Mouse (Mus musculus): Measurements from ENCODE around the gene Vmn1r167. TPM values are rescaled to one million over a fixed set of nuclear protein-coding genes. Genes with fewer than 3 reads are reported as not detected.
"Not testable (repeated sequence)": the region's sequence is repeated elsewhere in the genome, so short reads cannot be mapped to it uniquely, and the experiment has no call there.

Gene Vmn1r167
- polyA plus RNA-seq (2015; fragmentation: Nextera tagmentation; extraction: Ambion mirVana) = not detected in 2 replicates

DNA sequence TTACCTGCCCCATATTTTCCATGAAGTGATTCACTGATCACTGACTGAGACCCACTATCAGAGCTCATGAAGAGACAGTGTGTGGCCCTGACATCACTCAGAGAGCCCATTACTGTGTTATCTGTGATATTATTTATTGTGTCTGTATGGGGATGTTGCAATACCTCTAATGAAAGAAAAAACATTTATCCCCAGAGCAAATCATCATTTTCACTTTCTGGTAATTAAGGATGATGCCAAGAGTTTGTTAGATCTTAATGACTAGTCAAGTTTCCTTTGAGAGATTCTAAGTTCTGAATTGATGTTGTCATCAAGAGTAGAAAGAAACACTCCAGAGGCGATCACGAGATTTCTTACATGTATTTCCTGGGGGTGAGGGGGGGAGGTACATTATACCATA is at the start of gene Vmn1r167:
TSS of gene Vmn1r167 (minus strand) at position 101 of the 400 bp plus-strand sequence.
- H3K27ac ChIP-seq; H3K9ac ChIP-seq; H3K36me3 ChIP-seq (ENCODE audit: poor library complexity, severe bottlenecking); H3K27me3 ChIP-seq; ATAC-seq; H3K4me1 ChIP-seq; H3K4me3 ChIP-seq; H3K4me2 ChIP-seq: not testable (repeated sequence)
- WGBS = 87% methylated on average over 2 of the region's 2 CpGs
- H3K9me3 ChIP-seq (replicated peaks) = peaks cover 30% of the 10 kb centered on the region

DNA sequence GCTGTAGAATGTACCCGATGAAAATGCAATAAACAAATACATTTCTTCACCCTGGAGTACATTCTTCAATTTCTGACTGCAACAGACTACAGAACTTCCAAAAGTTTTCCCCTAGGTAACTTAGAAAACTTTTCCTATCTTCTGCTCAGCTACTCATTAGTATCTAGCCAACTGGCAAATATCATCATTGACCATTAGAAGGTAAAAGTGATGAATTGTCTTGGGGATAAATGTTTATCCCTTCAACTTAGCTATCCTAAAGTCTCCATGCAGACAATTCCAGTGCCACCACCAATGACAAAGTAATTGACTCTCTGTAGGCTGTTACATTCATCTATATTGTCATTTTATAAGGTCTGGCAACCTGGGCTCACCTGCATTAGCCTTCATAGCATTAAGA is 32.4 kb upstream of the Vmn1r167 start, which contains the start of gene Vmn1r168:
TSS of gene Vmn1r168 (plus strand) at position 301 of the 400 bp plus-strand sequence.
- not testable (repeated sequence) for H3K4me1 ChIP-seq; H3K9ac ChIP-seq; H3K36me3 ChIP-seq (ENCODE audit: poor library complexity, severe bottlenecking); H3K27me3 ChIP-seq; H3K27ac ChIP-seq; ATAC-seq; H3K4me3 ChIP-seq; H3K4me2 ChIP-seq
- H3K9me3 ChIP-seq (replicated peaks) = peaks cover 14% of the 10 kb centered on the region
- no CpG with 5 or more reads among the region's 1 CpGs for WGBS

DNA sequence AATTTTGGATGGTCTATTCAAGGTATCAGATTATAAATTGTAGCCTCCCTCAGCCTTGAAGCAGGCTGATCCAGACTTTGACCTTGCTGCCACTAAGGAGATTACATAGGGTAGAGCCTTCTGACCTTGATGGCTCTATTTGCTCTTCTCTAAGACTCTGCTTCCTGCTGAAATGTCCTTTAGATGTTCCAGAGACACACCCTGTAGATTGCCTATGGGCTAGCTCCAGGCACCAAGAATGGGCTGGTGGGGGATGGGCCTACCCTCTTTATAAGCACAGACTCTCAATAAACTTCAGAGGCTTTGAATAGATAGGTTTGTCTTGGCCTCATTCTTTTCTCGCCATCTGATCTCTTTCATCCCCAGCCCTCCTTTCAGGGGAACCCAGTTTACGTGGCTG is 34.1 kb downstream of the Vmn1r167 start:
- not testable (repeated sequence) for H3K4me1 ChIP-seq; H3K27ac ChIP-seq; H3K27me3 ChIP-seq; H3K4me2 ChIP-seq; H3K9ac ChIP-seq; ATAC-seq; H3K4me3 ChIP-seq; H3K36me3 ChIP-seq (ENCODE audit: poor library complexity, severe bottlenecking)
- WGBS = 63% methylated on average over 2 of the region's 2 CpGs
- peaks cover 34% of the 10 kb centered on the region for H3K9me3 ChIP-seq (replicated peaks)

DNA sequence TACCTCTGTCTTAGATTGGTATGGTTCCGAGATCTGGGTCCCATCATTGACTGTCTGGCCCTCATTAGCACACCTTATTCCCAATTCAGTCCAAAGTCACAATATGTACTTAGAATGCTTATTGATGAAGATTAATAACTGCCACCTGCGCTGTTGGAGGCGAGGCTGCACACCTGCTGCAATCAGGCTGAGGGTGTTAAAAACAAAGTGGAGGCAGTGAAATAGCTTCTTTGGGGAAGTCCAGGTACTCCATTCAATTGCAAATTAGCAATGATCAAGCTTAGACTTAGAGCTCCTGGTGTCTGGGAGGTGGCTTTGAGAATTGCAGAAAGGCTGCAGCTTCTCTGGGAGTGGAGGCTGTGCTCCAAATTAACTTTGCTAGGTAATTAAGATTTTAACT is 36.2 kb downstream of the Vmn1r167 start:
- H3K27ac ChIP-seq; H3K4me3 ChIP-seq; H3K9ac ChIP-seq; H3K4me2 ChIP-seq; H3K27me3 ChIP-seq; H3K4me1 ChIP-seq; ATAC-seq; H3K36me3 ChIP-seq (ENCODE audit: poor library complexity, severe bottlenecking): not testable (repeated sequence)
- 60% methylated on average over 3 of the region's 3 CpGs for WGBS
- H3K9me3 ChIP-seq (replicated peaks) = peaks cover 41% of the 10 kb centered on the region

DNA sequence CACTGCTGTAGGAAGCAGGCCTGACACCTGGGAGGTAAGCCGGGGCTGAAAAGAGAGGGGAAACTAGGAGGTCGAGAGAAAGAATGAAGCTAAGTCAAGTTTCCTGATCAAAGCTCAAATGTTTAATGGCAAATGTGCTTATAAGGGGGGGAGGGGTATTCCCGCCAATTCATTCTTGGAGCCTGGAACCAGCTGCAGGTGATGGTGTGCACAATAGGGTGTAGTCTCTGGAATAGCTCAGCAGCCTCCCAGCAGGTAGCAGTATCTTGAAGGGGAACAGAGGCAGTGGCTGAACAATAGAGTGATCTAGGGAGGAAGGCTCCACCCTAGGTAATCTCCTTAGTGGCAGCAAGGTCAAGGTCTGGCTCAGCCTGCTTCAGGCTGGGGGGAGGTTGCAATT is 36.8 kb downstream of the Vmn1r167 start:
- H3K36me3 ChIP-seq (ENCODE audit: poor library complexity, severe bottlenecking); H3K27me3 ChIP-seq; H3K27ac ChIP-seq; ATAC-seq; H3K4me1 ChIP-seq; H3K9ac ChIP-seq; H3K4me2 ChIP-seq; H3K4me3 ChIP-seq: not testable (repeated sequence)
- WGBS = 71% methylated on average over 3 of the region's 3 CpGs
- H3K9me3 ChIP-seq (replicated peaks) = peaks cover 42% of the 10 kb centered on the region

Other genes starting within 250 kb of the Vmn1r167 start
- gene Gm6902, start 228.3 kb downstream of the Vmn1r167 start, polyA plus RNA-seq (2015; fragmentation: Nextera tagmentation; extraction: Ambion mirVana) = not detected in 2 replicates
- gene Nlrp4e, start 206.0 kb downstream of the Vmn1r167 start, polyA plus RNA-seq (2015; fragmentation: Nextera tagmentation; extraction: Ambion mirVana) = not detected in 2 replicates
- gene Nlrp5, start 121.3 kb downstream of the Vmn1r167 start, polyA plus RNA-seq (2015; fragmentation: Nextera tagmentation; extraction: Ambion mirVana) = not detected in 2 replicates
- gene Vmn1r168, start 32.5 kb upstream of the Vmn1r167 start, polyA plus RNA-seq (2015; fragmentation: Nextera tagmentation; extraction: Ambion mirVana) = not detected in 2 replicates
- not detected in 2 replicates for gene Vmn1r169, start 68.3 kb upstream of the Vmn1r167 start, polyA plus RNA-seq (2015; fragmentation: Nextera tagmentation; extraction: Ambion mirVana)
- not detected in 2 replicates for gene Vmn1r170, start 99.0 kb upstream of the Vmn1r167 start, polyA plus RNA-seq (2015; fragmentation: Nextera tagmentation; extraction: Ambion mirVana)
- not detected in 2 replicates for gene Vmn1r171, start 123.5 kb upstream of the Vmn1r167 start, polyA plus RNA-seq (2015; fragmentation: Nextera tagmentation; extraction: Ambion mirVana)
- gene Vmn1r172, start 151.1 kb upstream of the Vmn1r167 start, polyA plus RNA-seq (2015; fragmentation: Nextera tagmentation; extraction: Ambion mirVana) = not detected in 2 replicates
- not detected in 2 replicates for gene Vmn1r173, start 193.5 kb upstream of the Vmn1r167 start, polyA plus RNA-seq (2015; fragmentation: Nextera tagmentation; extraction: Ambion mirVana)
- not detected in 2 replicates for gene Vmn1r174, start 245.1 kb upstream of the Vmn1r167 start, polyA plus RNA-seq (2015; fragmentation: Nextera tagmentation; extraction: Ambion mirVana)